Mouse (Mus musculus): ENCODE results near the gene Stk11ip.

Gene Stk11ip

DNA sequence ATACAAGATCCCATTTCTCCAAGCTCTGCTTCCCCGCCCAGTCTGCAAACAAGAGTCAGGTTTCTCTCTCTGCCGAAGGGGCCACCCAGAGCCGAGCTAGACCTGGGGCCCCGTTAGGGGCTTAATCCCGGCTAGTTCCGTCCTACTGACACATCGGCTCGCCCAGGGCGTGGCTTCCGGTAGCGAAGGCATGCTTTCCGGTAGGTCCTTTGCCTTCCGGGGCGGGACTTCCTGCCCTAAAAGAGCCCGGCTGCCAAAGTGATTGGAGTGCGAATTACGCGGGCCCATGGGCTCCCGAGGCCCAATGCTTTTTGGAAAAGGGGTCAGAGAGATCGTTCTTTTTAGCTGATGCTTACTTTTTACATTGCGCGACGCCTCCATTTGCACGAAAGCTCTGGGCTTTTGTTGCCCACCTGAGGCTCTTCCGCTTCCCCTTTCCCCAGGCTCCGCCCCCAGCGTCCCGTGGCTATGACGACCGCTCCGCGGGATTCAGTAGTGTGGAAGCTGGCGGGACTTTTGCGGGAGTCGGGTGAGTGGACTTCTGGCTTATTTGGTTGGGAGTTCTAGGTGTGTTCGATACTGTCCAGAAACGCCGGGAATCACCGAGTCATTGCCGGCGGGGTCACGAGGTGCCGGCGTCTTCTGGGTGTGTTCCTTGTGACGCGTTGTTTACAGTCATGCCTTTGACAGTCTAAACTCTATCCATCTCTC lies at the start of gene Stk11ip:
Gene Stk11ip (plus strand): TSS at position 209 of the 711 bp plus-strand sequence.
- peak; percentile 99 for DNase-seq

- no peak for DNase-seq
These were observed 44.9 kb upstream of the Stk11ip start for GRCm38 (mm10) chr1:75476441-75476840.

- DNase-seq = peak; percentile 96
These were observed 43.9 kb upstream of the Stk11ip start for GRCm38 (mm10) chr1:75477264-75477965.

DNA sequence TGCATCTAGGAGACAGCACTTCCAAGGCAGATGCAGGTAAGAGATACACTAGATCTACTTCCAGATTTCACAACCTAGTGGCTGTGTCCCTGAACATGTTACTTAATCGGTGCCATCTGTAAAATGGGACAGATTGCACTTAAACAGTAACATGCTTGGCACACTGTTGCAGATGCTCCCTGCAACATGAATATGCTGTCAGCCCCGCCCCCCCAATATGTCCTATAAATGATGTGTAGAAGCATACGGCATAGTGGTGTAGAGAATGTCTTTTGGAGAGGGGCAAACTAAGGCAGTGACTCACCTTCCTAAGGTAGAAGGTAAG lies 43.4 kb upstream of the Stk11ip start:
- no peak for DNase-seq

- peak; percentile 98 for DNase-seq
These were observed 42.8 kb upstream of the Stk11ip start for GRCm38 (mm10) chr1:75478497-75478896.

DNA sequence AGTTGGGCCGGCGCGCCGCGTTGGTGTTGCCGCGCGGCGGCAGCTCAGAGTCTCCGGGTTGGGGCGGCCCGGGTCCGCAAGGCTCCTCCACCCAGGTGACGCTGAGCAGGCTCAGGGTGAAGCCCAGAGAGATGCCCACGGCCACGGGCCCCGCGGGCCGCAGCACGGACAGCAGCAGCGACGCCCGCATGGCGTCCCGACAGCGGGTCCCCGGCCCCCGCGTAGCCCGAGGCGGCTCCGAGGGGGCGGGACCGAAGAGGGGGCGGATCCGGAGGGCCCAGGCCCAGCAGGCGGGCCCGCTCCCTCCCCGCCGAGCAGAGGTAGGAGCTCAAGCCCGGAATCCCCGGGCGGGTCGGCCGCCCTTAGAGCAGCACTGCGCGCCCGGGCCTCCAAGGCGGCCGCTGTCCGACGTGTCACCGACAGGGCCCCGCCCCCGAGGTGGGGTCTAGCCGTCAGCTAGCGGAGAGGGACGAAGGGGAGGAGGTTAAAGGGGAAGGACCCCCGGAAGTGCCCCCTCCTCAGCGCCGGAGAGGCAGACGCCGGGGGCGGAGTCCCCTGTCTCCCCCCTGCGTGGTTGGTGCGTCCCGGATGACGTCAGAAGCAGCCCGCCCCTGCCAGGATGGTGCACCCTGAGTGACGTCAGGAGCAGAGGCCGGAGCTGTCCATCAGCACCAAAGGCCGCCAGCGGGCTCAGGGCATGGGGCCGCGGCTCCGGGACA lies 42.3 kb upstream of the Stk11ip start, which contains the start of the genes Chpf and Tmem198:
Gene Chpf (minus strand): TSS at position 392 of the 719 bp plus-strand sequence.
Gene Tmem198 (plus strand): TSS at position 617 of the 719 bp plus-strand sequence.
- peak; percentile 99 for DNase-seq

DNA sequence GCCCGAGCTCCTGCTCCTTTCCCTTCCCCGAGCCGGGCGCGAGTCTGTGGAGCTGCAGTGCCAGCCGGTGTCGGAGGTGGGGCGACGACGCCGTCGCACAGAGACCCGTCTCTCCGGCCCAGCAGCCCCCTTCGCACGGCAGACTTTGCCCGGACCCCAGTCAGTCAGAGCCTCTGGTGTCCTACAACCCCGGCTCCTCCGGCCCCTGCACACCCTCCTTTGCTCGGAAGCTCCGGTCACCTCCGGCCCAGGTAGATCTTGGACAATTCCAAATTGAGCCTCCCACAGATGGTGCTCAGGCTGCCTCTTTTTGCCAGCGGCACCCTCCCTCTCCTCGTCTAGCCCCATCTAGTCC lies 41.7 kb upstream of the Stk11ip start:
- no peak for DNase-seq

DNA sequence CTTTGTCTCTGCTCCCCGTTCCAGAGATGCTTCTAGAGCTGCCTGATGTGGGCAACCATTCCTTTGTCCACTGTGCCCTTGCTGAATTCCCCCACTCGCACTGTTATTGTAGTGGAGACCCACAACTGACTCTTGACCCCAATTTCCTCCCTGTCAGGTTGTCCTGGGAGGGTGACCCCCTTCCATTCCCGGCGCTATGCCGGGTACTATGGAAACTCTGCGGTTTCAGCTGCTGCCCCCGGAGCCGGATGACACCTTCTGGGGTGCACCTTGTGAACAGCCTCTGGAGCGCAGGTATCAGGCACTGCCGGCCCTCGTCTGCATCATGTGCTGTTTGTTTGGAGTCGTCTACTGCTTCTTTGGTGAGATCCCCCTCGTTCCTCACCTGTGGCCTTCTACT lies 41.3 kb upstream of the Stk11ip start:
- peak; percentile 92 for DNase-seq

DNA sequence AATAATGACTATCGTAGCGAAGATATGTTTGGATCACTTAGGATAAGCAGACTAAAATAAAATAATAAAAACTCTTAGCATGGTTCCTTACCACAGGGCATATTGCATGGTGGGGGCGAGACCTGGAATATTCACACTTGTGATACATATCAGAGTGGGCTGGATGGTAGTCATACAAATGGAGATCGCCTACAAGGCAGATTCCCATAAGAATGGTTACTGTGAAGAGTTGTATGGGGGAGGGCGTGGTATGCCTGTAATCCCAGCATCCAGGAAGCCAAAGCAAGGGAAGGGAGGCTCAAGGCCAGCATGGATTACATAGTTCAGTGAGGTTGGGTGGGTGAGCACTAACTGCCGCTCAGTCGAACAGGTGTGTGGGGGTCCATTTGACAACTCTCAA lies 40.6 kb upstream of the Stk11ip start:
- no peak for DNase-seq

DNA sequence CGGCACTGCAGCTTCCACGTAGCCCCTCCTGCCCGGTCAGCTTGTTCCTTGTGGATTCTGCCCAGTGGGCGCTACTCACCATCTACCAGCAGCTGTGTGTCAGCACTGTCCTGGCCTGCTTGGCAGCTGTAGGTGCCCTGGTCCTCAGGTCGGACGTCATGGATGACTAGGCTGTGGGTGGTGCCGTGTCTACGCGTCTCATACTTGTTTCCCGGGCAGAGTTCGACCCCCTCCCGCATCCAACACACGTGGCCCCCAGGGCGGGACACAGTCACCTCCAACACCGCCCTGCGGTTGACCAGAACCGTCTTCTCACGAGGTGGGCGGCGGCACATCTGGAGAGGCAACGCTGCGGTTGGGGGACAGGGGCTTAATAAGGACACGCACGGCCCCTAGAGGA lies 34.8 kb upstream of the Stk11ip start:
- DNase-seq = no peak

DNA sequence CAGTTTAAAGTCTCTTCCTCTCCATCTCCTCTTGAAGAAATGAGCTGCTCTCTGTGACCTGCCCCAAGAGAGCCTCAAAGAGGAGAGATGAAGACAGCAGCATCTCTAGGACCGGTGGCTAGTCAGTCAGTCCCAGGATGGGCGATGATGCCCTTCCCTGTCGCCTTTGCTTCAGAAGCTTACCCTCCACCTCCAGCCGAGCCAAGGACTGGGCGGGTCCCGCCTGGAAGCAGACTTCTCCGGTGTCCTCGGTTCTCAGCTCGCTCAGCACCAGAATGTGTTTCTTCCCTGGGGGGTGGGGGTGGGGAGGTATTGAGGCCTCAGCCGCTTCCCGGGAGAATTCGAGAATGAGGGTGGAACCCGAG lies 34.3 kb upstream of the Stk11ip start:
- DNase-seq = no peak

DNA sequence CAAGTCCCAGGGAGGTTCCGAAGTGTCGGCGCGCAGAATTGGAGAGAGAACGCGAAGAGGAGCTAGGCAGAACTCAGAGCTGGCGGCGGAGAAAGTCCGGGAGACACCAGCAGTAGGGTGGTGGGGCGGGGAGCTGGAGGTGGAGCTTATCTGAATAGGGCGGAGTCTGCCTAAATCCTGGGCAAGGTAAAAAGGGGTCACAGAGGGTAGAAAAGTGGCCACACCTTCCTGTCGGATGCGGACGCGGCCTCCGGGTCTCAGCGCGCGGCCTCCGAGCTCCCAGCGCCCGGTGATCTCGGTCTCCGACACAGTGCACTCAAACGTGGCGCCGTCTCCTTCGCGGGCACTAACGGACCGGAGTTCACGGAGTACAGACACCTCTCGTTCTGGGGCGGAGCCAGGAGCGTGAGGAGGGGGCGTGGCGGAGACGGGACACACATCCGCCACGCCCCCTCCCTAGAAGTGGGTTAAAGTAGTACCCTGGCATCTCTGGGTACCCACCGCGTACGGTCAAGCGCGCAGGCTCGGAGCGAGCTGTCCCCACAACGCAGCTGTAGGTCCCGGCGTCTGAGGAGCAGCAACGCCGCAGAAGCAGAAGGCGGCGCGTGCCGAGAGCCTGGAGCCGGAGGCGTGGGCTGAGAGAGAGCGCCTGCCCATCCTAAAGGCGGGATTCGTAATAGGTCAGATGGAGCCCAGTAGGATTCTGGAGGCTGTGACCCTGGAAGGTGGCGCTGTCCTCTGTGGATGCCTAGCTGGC lies 33.7 kb upstream of the Stk11ip start:
- DNase-seq = peak; percentile 93

DNA sequence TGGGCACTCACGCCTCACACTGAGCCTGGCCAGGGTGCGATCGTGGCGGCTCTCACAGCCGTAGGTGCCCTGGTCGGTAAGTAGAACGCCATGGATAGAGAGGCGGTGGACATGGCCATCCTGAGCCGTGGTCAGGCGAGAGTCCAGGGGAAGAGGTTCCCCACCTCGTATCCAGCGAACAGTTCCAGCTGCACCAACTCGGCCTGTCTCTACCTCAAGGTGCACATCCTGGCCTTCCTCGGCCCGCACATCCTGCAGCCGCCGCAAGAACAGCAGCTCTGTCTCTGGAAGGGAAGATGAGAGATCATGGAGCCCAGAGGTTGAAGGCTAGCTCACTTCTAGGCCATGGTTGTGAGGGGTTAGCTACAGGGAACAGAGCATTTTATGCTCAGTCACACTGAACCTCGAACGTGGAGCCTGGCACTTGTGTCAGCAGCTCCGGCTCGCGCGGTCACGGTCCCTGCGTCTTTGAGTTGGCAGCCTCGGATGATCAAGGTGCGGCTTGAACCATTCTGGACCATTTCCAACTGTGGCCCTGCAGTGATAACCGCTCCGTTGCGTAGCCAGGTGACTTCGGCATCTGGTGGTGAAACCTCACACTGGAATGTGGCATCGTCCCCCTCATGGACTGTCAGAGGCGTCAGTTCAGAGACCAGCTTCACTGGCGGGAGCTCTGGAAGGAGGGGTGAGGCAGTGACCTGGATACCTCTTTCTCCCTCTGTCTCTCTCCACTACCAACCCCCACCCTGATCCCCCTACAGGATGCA lies 30.4 kb upstream of the Stk11ip start:
- peak; percentile 89 for DNase-seq

GRCm38 (mm10) chr1:75492579-75493170 lies 28.7 kb upstream of the Stk11ip start:
- DNase-seq = peak; percentile 86

DNA sequence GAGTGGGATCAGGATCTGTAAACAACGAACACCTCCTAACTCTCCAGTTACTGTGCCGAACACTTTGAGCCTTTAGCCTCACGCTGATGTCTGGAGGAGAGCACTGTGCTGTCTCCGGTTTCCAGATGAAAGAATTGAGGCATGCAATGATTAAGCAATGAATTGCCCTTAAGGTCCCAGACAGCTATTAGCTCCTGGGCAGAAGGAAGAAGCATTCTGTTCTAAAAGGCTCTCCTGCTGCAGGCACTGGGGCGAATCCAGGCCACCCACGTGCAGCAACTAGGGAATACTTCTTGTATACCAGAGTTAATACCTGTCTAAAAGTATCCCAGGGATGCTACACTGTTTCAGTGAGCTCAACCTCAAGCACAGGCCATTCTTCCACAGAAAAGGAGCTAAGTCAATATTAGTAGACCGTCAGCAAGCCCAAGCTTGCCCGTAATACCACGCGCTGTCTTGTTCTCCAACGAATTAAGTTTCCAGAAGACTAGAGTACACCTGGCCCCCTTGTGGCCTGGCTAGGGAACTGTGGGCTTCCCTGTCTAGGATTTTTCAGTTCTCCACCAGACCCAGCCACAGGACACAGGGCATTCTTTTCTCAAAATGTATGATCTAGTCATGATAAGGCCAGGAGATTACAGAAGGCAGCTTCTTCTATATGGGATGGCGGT lies 26.3 kb upstream of the Stk11ip start:
- no peak for DNase-seq

DNA sequence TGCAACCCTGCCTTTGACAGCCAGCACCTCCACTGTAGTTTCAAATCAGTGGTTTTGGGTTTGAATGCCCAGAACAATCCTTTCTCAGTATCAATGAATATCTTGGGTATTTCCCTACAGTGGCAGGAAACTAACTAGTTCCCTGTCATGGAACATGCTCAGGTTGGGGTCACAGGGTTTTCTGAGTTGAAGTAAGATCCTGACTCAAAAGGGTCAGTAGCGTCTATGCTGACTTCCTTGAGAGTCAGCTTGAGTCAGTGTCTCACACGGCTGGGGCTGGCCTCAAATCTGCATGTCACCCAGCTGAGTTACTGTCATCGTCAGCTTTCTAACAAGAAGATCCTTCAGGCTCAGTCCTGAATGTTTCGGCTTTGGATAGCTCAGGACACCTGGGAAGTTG lies 22.4 kb upstream of the Stk11ip start:
- no peak for DNase-seq

GRCm38 (mm10) chr1:75499441-75499840 lies 21.9 kb upstream of the Stk11ip start:
- DNase-seq = peak; percentile 44

- peak; percentile 70 for DNase-seq
These were observed 19.4 kb upstream of the Stk11ip start for GRCm38 (mm10) chr1:75501905-75502304.

DNA sequence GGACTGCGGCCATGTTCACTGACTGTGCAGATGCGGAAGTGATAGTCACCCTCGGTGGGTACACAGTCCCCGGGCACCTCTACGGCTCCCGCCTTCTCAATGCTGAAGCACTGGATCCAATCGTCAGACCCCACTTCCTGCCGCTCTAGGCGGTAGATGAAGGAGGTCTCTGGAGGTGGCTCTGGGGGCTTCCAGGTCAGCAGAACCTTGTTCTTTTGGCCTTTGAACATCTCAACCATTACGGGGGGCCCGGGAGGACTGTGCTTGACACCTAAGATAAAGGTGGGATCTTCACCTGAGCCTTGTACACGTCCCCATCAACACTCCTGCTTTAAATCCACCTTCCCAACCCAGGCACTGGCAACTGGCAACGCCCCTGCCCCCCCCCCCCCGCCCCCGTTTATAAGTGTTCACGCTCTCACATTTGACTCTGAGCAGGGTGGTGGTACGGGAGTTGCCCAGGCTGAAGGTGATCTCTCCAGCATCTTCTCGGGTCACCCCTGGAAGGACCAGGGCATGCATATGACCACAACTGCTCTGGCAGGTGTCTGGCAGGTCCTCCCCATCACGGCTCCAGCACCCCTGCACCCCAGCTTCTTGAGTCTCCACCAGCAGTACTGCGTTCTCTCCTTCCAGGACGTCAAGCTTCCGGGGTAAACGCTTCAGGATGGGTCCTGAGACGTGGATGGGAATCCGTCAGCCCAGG lies 18.2 kb upstream of the Stk11ip start:
- DNase-seq = peak; percentile 91

- DNase-seq = peak; percentile 88
These were observed 17.7 kb upstream of the Stk11ip start for GRCm38 (mm10) chr1:75503651-75503980.
